Mouse (Mus musculus) hematopoietic multipotent progenitor cell, adult 10-12 weeks (in vitro differentiated cells): ENCODE measurements around the gene Gm20828. TPM values are rescaled to one million over a fixed set of nuclear protein-coding genes. Genes with fewer than 3 reads are reported as not detected.

ENCODE experiments used
- polyA plus RNA-seq: library from polyadenylated mRNA; stranded (reverse); fragments of >175 nt; gene quantifications from 2 replicates; pipeline ENCODE4 v1.2.3, GENCODE M21; 2012; ENCODE audit warnings: low replicate concordance

The Gm20828 gene
- polyA plus RNA-seq, result not detected in 2 replicates

DNA sequence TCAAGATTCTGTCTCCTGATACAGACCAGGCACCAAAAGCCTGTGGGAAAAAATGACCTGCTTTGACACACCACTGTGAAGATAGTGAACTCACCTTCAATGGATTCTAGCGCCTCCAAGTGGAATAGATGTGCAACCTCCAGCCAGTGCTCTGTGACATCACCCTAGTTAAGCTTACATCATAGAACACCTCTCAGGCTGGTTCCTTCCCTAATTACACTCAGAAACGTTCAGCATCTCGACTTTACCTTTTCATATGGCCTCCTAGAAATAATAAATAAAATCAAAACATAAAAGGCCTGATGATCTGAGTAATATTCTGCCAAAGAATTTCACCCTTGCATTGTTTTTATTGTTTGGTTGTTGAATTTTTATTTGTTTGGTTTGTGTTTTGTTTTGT is at the start of gene Gm20828:
Gm20828 (minus strand) TSS at position 101 of the 400 bp plus-strand sequence.

